Mouse (Mus musculus) embryonic facial prominence, embryonic 15.5 days (tissue): ENCODE data around the gene Cacnb4. TPM values are rescaled to one million over a fixed set of nuclear protein-coding genes. Genes with fewer than 3 reads are reported as not detected.

Experiments used
- ATAC-seq: fragments of 200-750 bp; cut with Nextera tagmentation; 2 replicates; pipeline ENCODE4 v1.8.0; 2017; ENCODE audit warnings: low read depth, moderate TSS enrichment; ENCODE audit not compliant: insufficient number of reproducible peaks, low FRiP score, low TSS enrichment
- H3K27ac ChIP-seq: fragments of 300-500 bp; sonication (generic); replicated peaks from 2 replicates; pipeline ENCODE4 v1.5.1; 2015; ENCODE audit warnings: mild to moderate bottlenecking, inconsistent platforms
- H3K27me3 ChIP-seq: fragments of 300-500 bp; sonication (generic); 2 replicates; pipeline ENCODE4 v1.6.1; 2015; ENCODE audit warnings: inconsistent platforms
- H3K36me3 ChIP-seq: fragments of 300-500 bp; sonication (generic); 2 replicates; pipeline ENCODE4 v1.6.1; 2015; ENCODE audit warnings: mild to moderate bottlenecking, inconsistent platforms
- H3K4me1 ChIP-seq: fragments of 300-500 bp; sonication (generic); 2 replicates; pipeline ENCODE4 v1.6.1; 2015; ENCODE audit warnings: inconsistent platforms
- H3K4me2 ChIP-seq: fragments of 300-500 bp; sonication (generic); replicated peaks from 2 replicates; pipeline ENCODE4 v1.6.1; 2015; ENCODE audit warnings: mild to moderate bottlenecking, inconsistent platforms
- H3K4me3 ChIP-seq: fragments of 300-500 bp; sonication (generic); replicated peaks from 2 replicates; pipeline ENCODE4 v1.5.1; 2015; ENCODE audit warnings: mild to moderate bottlenecking, inconsistent platforms
- H3K9ac ChIP-seq: fragments of 300-500 bp; sonication (generic); 2 replicates; pipeline ENCODE4 v1.6.1; 2015; ENCODE audit warnings: inconsistent platforms
- H3K9me3 ChIP-seq: fragments of 300-500 bp; sonication (generic); replicated peaks from 2 replicates; pipeline ENCODE4 v1.6.1; 2016; ENCODE audit warnings: inconsistent platforms
- WGBS: fragments of 180-500 bp; shearing (Covaris S2); methylation state at CpG from one replicate; pipeline ENCODE4 v1.1.7; 2015; 5-methylcytosine and 5-hydroxymethylcytosine counted together
- polyA plus RNA-seq: library from polyadenylated mRNA; unstranded; fragments of >200 nt; fragmentation: Nextera tagmentation; extraction: Ambion mirVana; gene quantifications from 2 replicates; pipeline ENCODE4 v1.2.1, GENCODE M21; 2015

Cacnb4 gene
- polyA plus RNA-seq, 1 experiment from 2014 or later = 2.2 TPM

DNA sequence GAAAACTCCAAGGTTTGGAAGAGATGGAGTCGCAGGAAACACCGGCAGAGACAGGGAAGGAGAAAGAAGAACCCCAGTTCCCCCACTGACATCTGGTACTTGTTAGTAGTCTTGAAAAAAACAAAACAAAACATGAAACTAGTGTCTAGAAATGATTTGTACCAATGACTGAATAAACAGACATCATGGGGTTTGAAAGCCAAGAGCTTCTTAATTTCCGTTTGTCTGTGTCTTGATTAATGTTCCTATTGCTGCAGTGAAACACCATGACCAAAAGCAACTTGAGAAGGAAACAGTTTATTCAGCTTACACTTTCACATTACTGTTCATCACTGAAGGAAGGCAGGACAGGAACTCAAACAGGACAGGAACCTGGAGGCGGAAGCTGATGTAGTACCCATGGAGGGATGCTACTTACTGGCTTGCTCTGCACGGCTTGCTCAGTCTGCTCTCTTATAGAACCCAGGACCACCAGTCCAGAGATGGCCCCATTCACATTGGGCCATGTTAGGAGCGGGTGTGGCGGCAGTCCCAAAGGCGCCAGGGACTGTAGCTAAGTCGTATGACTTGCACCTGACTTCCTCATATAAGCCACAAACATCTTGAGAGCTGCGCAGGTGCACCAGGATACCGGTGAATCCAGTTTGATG lies 95.4 kb downstream of the Cacnb4 start:
- H3K27ac ChIP-seq = peak overlapping the region; percentile 77
- H3K27me3 ChIP-seq = no peaks in the 10 kb centered on the region
- no peak overlapping the region for H3K4me2 ChIP-seq
- no peak overlapping the region for H3K9ac ChIP-seq
- ATAC-seq = no peak
- H3K9me3 ChIP-seq = no peaks in the 10 kb centered on the region
- H3K4me1 ChIP-seq = peaks cover 20% of the 10 kb centered on the region; the same call in 1 of the 2 replicates
- no peak overlapping the region for H3K4me3 ChIP-seq
- no peaks in the 10 kb centered on the region for H3K36me3 ChIP-seq
- 75% methylated on average over 11 of the region's 11 CpGs for WGBS

- Histone ChIP-seq H3K4me1 (peaks cover 20% of the 10 kb centered on the region; the same call in 1 of the 2 replicates), H3K4me2 (no peak overlapping the region), H3K9ac (no peak overlapping the region), H3K9me3 (no peaks in the 10 kb centered on the region), H3K36me3 (no peaks in the 10 kb centered on the region), H3K27ac (peak overlapping the region; percentile 74), H3K27me3 (no peaks in the 10 kb centered on the region), H3K4me3 (no peak overlapping the region)
- 50% methylated on average over 5 of the region's 5 CpGs for WGBS
- no peak for ATAC-seq
Measured at GRCm38 (mm10) chr2:52580697-52581096, 95.9 kb downstream of the Cacnb4 start.

DNA sequence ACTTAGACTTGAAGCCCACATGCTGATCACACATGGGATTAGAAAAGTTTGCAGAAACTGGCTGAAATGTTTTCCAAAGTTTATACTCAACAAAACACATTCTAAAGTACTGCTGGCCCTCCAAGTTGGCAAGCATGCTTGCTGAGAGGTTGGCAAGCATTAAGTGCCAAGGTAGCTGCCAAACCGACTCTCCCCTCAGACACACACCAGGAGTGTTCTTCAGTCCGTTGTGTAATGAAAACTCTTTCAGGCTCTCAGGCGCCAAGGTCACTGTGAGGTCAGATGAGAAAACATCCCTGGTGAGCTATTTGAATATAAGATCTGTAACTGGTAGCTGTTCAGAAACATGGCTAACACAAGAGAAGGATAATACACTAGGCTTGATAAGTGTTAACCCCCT lies 97.8 kb downstream of the Cacnb4 start:
- Histone ChIP-seq H3K4me2 (no peak overlapping the region), H3K9me3 (no peaks in the 10 kb centered on the region)
- 47% methylated on average over 3 of the region's 3 CpGs for WGBS

DNA sequence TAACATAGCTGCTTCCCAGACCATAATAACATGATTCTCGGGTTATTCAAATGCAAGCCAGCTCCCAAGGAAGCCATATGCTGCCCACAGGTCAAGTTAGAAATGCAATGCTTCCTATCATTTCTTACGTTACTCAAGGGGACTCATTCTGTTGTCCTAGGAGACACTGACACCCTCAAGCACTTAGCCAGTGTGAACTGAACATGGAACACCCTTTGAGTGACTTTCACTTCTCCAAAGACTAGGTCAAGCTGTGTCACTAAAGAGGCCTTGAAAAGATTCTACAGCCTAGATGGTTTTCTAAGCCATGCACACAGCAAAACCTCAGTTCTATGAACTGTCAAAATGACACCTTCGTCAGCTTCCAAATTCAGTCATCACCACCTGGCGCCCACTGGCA lies 98.9 kb downstream of the Cacnb4 start:
- ATAC-seq = no peak
- Histone ChIP-seq H3K4me1 (peaks cover 20% of the 10 kb centered on the region; the same call in 1 of the 2 replicates), H3K4me3 (no peak overlapping the region), H3K27me3 (no peaks in the 10 kb centered on the region), H3K36me3 (no peaks in the 10 kb centered on the region), H3K9me3 (no peaks in the 10 kb centered on the region), H3K9ac (no peak overlapping the region), H3K4me2 (no peak overlapping the region), H3K27ac (no peak overlapping the region)
- 83% methylated on average over 4 of the region's 4 CpGs for WGBS

More for the DNA sequence above, 97.8 kb downstream of the Cacnb4 start:
- H3K27ac ChIP-seq = no peak overlapping the region; the same call in 1 of the 2 replicates
- no peaks in the 10 kb centered on the region for H3K27me3 ChIP-seq
- no peaks in the 10 kb centered on the region for H3K36me3 ChIP-seq
- no peak overlapping the region for H3K9ac ChIP-seq
- peaks cover 20% of the 10 kb centered on the region; the same call in 1 of the 2 replicates for H3K4me1 ChIP-seq
- no peak overlapping the region for H3K4me3 ChIP-seq
- no peak for ATAC-seq

DNA sequence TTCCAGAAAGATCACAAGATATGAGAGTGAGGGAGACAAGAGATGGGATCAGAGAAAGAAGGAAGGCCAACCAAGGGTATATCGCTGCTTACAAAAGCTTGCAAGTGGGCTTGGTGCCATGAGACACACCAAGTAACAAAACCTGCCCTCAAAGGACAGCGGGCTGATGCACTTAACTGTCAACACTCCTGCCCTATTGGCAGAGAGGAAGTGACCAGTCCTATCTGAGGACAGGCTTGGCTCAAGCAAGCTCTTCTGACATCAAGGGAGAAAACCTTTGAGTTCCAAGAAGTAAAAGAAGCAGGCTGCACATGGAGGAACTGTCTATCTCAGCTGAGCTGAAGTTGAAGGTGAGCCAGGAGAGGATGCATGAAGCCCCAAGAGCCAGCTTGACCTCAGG lies 100.1 kb downstream of the Cacnb4 start:
- Histone ChIP-seq H3K27me3 (no peaks in the 10 kb centered on the region), H3K27ac (no peak overlapping the region), H3K4me1 (peaks cover 20% of the 10 kb centered on the region; the same call in 1 of the 2 replicates), H3K4me3 (no peak overlapping the region), H3K36me3 (no peaks in the 10 kb centered on the region), H3K9ac (no peak overlapping the region), H3K4me2 (no peak overlapping the region), H3K9me3 (no peaks in the 10 kb centered on the region)
- 92% methylated on average over 2 of the region's 2 CpGs for WGBS
- no peak for ATAC-seq

DNA sequence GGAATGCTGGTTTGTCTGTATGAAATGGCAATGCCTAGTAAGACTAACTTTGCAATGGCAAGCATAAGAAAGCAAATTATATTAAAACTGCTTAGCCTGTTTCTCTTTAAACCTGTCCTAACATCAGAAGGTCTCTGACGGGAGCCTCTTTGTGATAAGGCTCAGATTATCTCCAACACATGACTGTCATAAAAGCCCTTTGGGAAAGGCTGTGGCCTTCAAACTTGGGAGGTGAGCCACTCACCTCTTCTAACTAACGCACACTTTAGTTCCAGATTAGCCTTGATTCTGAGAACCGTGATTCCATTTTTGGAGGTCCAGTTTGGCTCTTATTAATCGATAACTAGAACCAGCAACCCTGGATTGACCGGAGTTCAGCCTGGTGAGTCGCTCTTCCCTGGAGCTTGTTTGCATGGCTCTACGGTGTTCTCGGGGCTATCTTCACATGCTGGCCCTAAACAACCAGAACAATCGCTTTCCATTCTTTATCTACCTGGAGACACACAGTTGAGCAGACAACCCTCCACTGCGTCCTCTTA lies 100.9 kb downstream of the Cacnb4 start:
- no peaks in the 10 kb centered on the region for H3K27me3 ChIP-seq
- no peaks in the 10 kb centered on the region for H3K9me3 ChIP-seq
- no peaks in the 10 kb centered on the region for H3K36me3 ChIP-seq
- H3K9ac ChIP-seq = no peak overlapping the region
- no peak overlapping the region for H3K4me2 ChIP-seq
- peaks cover 16% of the 10 kb centered on the region; the same call in 1 of the 2 replicates for H3K4me1 ChIP-seq
- whole genome bisulfite sequencing = 89% methylated on average over 10 of the region's 10 CpGs
- no peak overlapping the region for H3K27ac ChIP-seq
- ATAC-seq = no peak
- no peak overlapping the region for H3K4me3 ChIP-seq

DNA sequence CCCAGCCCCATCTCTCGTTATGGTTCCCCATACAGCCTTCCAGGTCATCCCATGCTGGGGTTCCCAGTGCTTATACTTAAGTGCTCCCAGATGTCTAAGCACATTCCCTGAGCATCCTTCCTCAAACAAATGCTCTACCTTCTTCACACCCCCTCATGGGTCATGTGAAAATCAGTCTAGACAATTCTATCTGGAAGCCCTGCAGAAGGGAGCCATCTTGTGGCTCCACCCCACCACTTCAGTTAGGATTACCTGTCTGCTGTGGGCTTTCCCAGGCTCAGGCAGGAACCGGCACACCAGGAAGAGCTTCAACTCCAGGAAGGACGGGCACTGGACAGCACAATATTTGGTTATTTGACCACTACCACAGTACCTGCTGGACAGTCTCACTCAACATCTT lies 101.7 kb downstream of the Cacnb4 start:
- no peak for ATAC-seq
- Histone ChIP-seq H3K27ac (no peak overlapping the region), H3K36me3 (no peaks in the 10 kb centered on the region), H3K27me3 (no peaks in the 10 kb centered on the region), H3K9ac (no peak overlapping the region), H3K4me3 (no peak overlapping the region), H3K4me1 (peaks cover 9% of the 10 kb centered on the region; the same call in 1 of the 2 replicates), H3K9me3 (no peaks in the 10 kb centered on the region), H3K4me2 (no peak overlapping the region)
- 73% methylated on average over 3 of the region's 3 CpGs for WGBS

- 67% methylated on average over 6 of the region's 6 CpGs for WGBS
- H3K4me1 ChIP-seq = no peaks in the 10 kb centered on the region
Measured at GRCm38 (mm10) chr2:52572221-52572620, 104.4 kb downstream of the Cacnb4 start.

GRCm38 (mm10) chr2:52571339-52571968 lies 105.2 kb downstream of the Cacnb4 start:
- Histone ChIP-seq H3K4me2 (no peak overlapping the region), H3K9me3 (no peaks in the 10 kb centered on the region), H3K27me3 (no peaks in the 10 kb centered on the region), H3K4me3 (no peak overlapping the region), H3K27ac (no peak overlapping the region), H3K9ac (no peak overlapping the region), H3K4me1 (no peaks in the 10 kb centered on the region), H3K36me3 (no peaks in the 10 kb centered on the region)
- ATAC-seq = no peak
- WGBS = 71% methylated on average over 13 of the region's 13 CpGs

More at GRCm38 (mm10) chr2:52572221-52572620, 104.4 kb downstream of the Cacnb4 start:
- no peak overlapping the region for H3K27ac ChIP-seq
- H3K4me2 ChIP-seq = no peak overlapping the region
- no peaks in the 10 kb centered on the region for H3K36me3 ChIP-seq
- H3K9ac ChIP-seq = no peak overlapping the region
- H3K27me3 ChIP-seq = no peaks in the 10 kb centered on the region
- no peaks in the 10 kb centered on the region for H3K9me3 ChIP-seq
- ATAC-seq = no peak
- no peak overlapping the region for H3K4me3 ChIP-seq

GRCm38 (mm10) chr2:52570781-52571180 lies 105.8 kb downstream of the Cacnb4 start:
- no peak for ATAC-seq
- Histone ChIP-seq H3K4me3 (no peak overlapping the region), H3K27me3 (no peaks in the 10 kb centered on the region), H3K27ac (no peak overlapping the region), H3K9ac (no peak overlapping the region), H3K36me3 (no peaks in the 10 kb centered on the region), H3K9me3 (no peaks in the 10 kb centered on the region), H3K4me1 (no peaks in the 10 kb centered on the region), H3K4me2 (no peak overlapping the region)
- 78% methylated on average over 5 of the region's 5 CpGs for WGBS

DNA sequence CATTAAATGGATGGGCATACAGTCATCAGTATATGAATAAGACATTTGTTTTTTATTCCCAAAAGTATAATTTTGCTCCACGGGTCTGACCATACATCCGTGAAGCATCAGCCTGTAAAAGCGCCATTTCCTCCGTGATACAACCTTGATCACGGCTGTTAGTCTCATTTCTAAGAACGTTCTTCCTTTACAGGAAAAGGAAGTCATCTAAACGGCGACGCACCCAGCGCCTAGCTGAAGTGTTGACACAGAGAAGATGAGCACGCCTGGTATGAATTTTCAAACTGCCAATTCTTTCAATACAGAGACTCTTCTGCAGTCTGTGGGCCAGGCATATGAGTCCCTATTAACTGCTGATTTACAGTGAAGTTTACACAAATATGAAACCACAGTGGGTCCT lies 106.5 kb downstream of the Cacnb4 start:
- Histone ChIP-seq H3K9ac (no peak overlapping the region), H3K4me3 (no peak overlapping the region), H3K4me2 (no peak overlapping the region), H3K4me1 (no peaks in the 10 kb centered on the region), H3K27me3 (no peaks in the 10 kb centered on the region), H3K9me3 (no peaks in the 10 kb centered on the region), H3K27ac (no peak overlapping the region), H3K36me3 (no peaks in the 10 kb centered on the region)
- no peak for ATAC-seq
- WGBS = 76% methylated on average over 11 of the region's 11 CpGs
